Comparison of ENCODE assay signal across 20 mouse cellular contexts in genomic region chr3:29381255-29381654, GRCm38 (mm10).
DNase-seq lines count a peak whose midpoint lies in the region; ATAC-seq and TF ChIP-seq lines count a peak whose summit lies in the region.
"Had no signal": no experiment of that assay in that cellular context is flagged by ENCODE, and none has a peak within 500 bp of the region (broad histone marks: within the 10 kb centered on the region; RNA-seq: fewer than 3 reads in every experiment).

No protein-coding gene starts in this region.

- no peak overlapping the region for H3K4me2 ChIP-seq in hindbrain, embryonic 15.5 days
- H3K4me2 ChIP-seq in midbrain, embryonic 16.5 days (ENCODE audit: low read length): no peak overlapping the region
- no peak overlapping the region for H3K4me2 ChIP-seq in midbrain, postnatal 0 days (ENCODE audit: low read depth, low read length, poor library complexity, severe bottlenecking)
- no peak overlapping the region for H3K4me2 ChIP-seq in stomach, embryonic 16.5 days (ENCODE audit: low read depth, low read length)
- H3K4me2 ChIP-seq in heart, embryonic 12.5 days: no peak overlapping the region

- peaks cover 8% of the 10 kb centered on the region for H3K4me1 ChIP-seq in hindbrain, embryonic 15.5 days (replicated peaks)
- no peaks in the 10 kb centered on the region; the same call in 1 of the 2 replicates for H3K4me1 ChIP-seq in hindbrain, embryonic 10.5 days (replicated peaks)
- H3K4me1 ChIP-seq in midbrain, embryonic 16.5 days (ENCODE audit: control insufficient read depth, insufficient read depth, low read length): no peaks in the 10 kb centered on the region; the same call in 1 of the 2 replicates
- no peaks in the 10 kb centered on the region for H3K4me1 ChIP-seq in midbrain, postnatal 0 days (ENCODE audit: insufficient read depth, low read length)
- H3K4me1 ChIP-seq in stomach, embryonic 16.5 days (ENCODE audit: control insufficient read depth, insufficient read depth, low read length): no peaks in the 10 kb centered on the region
- no peaks in the 10 kb centered on the region for H3K4me1 ChIP-seq in heart, embryonic 12.5 days (replicated peaks)
- H3K4me1 ChIP-seq: heart, embryonic 10.5 days had no signal

- no peak overlapping the region for H3K9ac ChIP-seq in hindbrain, embryonic 15.5 days
- H3K9ac ChIP-seq in midbrain, embryonic 16.5 days (ENCODE audit: low read depth, low read length): no peak overlapping the region
- H3K9ac ChIP-seq in midbrain, postnatal 0 days (replicated peaks; ENCODE audit: low read length, poor library complexity, severe bottlenecking): no peak overlapping the region
- H3K9ac ChIP-seq in stomach, embryonic 16.5 days (ENCODE audit: low read length): no peak overlapping the region
- no peak overlapping the region for H3K9ac ChIP-seq in heart, embryonic 12.5 days

- no peak for TF ChIP-seq CTCF in midbrain, postnatal 0 days (IDR thresholded peaks at IDR 0.05)

- H3K36me3 ChIP-seq in hindbrain, embryonic 15.5 days: no peaks in the 10 kb centered on the region
- H3K36me3 ChIP-seq in hindbrain, embryonic 10.5 days: no peaks in the 10 kb centered on the region
- no peaks in the 10 kb centered on the region for H3K36me3 ChIP-seq in midbrain, embryonic 16.5 days (ENCODE audit: control insufficient read depth, insufficient read depth, low read length)
- no peaks in the 10 kb centered on the region for H3K36me3 ChIP-seq in midbrain, postnatal 0 days (ENCODE audit: insufficient read depth, low read length)
- H3K36me3 ChIP-seq in stomach, embryonic 16.5 days (ENCODE audit: control insufficient read depth, insufficient read depth, low read length): no peaks in the 10 kb centered on the region
- H3K36me3 ChIP-seq in heart, embryonic 12.5 days: no peaks in the 10 kb centered on the region
- H3K36me3 ChIP-seq: heart, embryonic 10.5 days had no signal

- H3K4me3 ChIP-seq in hindbrain, embryonic 15.5 days: no peak overlapping the region
- H3K4me3 ChIP-seq in hindbrain, embryonic 10.5 days: no peak overlapping the region
- H3K4me3 ChIP-seq in midbrain, embryonic 16.5 days (ENCODE audit: low read depth, low read length): no peak overlapping the region
- no peak overlapping the region for H3K4me3 ChIP-seq in midbrain, postnatal 0 days (ENCODE audit: low read depth, low read length)
- H3K4me3 ChIP-seq in stomach, embryonic 16.5 days (replicated peaks; ENCODE audit: low read length): no peak overlapping the region
- H3K4me3 ChIP-seq in heart, embryonic 12.5 days: no peak overlapping the region
- H3K4me3 ChIP-seq: erythroblast, embryonic 14.5 days; gastrocnemius, adult 2 months; heart, embryonic 10.5 days had no signal

- peak; percentile 4 for DNase-seq in adrenal gland, postnatal 14 days
- no peak for DNase-seq in adrenal gland, adult 8-10 months
- DNase-seq in hindbrain, embryonic 10.5 days (ENCODE audit: low spot score): no peak
- no peak for DNase-seq in midbrain, postnatal 0 days (ENCODE audit: low spot score)
- DNase-seq: adrenal gland, adult 2 months; cerebellum, adult 11 months; cerebellum, postnatal 14 days; gastrocnemius, adult 2 months; heart, postnatal 10 days; kidney, adult 18-20 months; liver; thymus, postnatal 14 days had no signal

- peak; percentile 61; the same call in 1 of the 2 replicates for ATAC-seq in hindbrain, embryonic 15.5 days (ENCODE audit: low FRiP score, low read depth)
- ATAC-seq in midbrain, embryonic 16.5 days: 0 out of 2 replicates have a peak, but pooled peaks have one; percentile 32
- ATAC-seq in midbrain, postnatal 0 days (ENCODE audit: low FRiP score): no peak
- ATAC-seq in stomach, embryonic 16.5 days (ENCODE audit: insufficient read depth, low FRiP score): peak; percentile 37; the same call in 1 of the 2 replicates
- no peak for ATAC-seq in heart, embryonic 12.5 days (ENCODE audit: insufficient number of reproducible peaks, low FRiP score)
- ATAC-seq: lung, postnatal 0 days had no signal

- no peak overlapping the region for H3K27ac ChIP-seq in hindbrain, embryonic 15.5 days (replicated peaks)
- H3K27ac ChIP-seq in hindbrain, embryonic 10.5 days: no peak overlapping the region
- no peak overlapping the region for H3K27ac ChIP-seq in midbrain, embryonic 16.5 days (ENCODE audit: low read length)
- H3K27ac ChIP-seq in midbrain, postnatal 0 days (ENCODE audit: low read depth, low read length): no peak overlapping the region
- H3K27ac ChIP-seq in stomach, embryonic 16.5 days (ENCODE audit: low read length): no peak overlapping the region
- no peak overlapping the region for H3K27ac ChIP-seq in heart, embryonic 12.5 days (ENCODE audit: poor library complexity, severe bottlenecking)
- H3K27ac ChIP-seq: gastrocnemius, adult 2 months; heart, embryonic 10.5 days; kidney, postnatal 0 days had no signal

- WGBS in hindbrain, embryonic 15.5 days: 56% methylated on average over 2 of the region's 2 CpGs
- WGBS in hindbrain, embryonic 10.5 days: 75% methylated on average over 2 of the region's 2 CpGs
- 36% methylated on average over 2 of the region's 2 CpGs for WGBS in midbrain, embryonic 16.5 days
- WGBS in midbrain, postnatal 0 days: 59% methylated on average over 2 of the region's 2 CpGs
- 40% methylated on average over 2 of the region's 2 CpGs for whole genome bisulfite sequencing in stomach, embryonic 16.5 days
- WGBS in heart, embryonic 12.5 days: 65% methylated on average over 2 of the region's 2 CpGs

- no peaks in the 10 kb centered on the region for H3K9me3 ChIP-seq in hindbrain, embryonic 15.5 days
- H3K9me3 ChIP-seq in hindbrain, embryonic 10.5 days: no peaks in the 10 kb centered on the region
- no peaks in the 10 kb centered on the region for H3K9me3 ChIP-seq in midbrain, embryonic 16.5 days (replicated peaks; ENCODE audit: control insufficient read depth, low read length, poor library complexity, severe bottlenecking)
- H3K9me3 ChIP-seq in midbrain, postnatal 0 days (ENCODE audit: low read length): no peaks in the 10 kb centered on the region
- no peaks in the 10 kb centered on the region for H3K9me3 ChIP-seq in stomach, embryonic 16.5 days (replicated peaks; ENCODE audit: control insufficient read depth, low read length)
- H3K9me3 ChIP-seq in heart, embryonic 12.5 days (replicated peaks): no peaks in the 10 kb centered on the region
- H3K9me3 ChIP-seq: heart, embryonic 10.5 days had no signal

- H3K27me3 ChIP-seq in hindbrain, embryonic 15.5 days: no peaks in the 10 kb centered on the region
- no peaks in the 10 kb centered on the region for H3K27me3 ChIP-seq in hindbrain, embryonic 10.5 days (ENCODE audit: insufficient read depth, poor library complexity, severe bottlenecking)
- H3K27me3 ChIP-seq in midbrain, embryonic 16.5 days (ENCODE audit: control insufficient read depth, insufficient read depth, low read depth, low read length): no peaks in the 10 kb centered on the region
- H3K27me3 ChIP-seq in midbrain, postnatal 0 days (ENCODE audit: insufficient read depth, low read length): no peaks in the 10 kb centered on the region
- no peaks in the 10 kb centered on the region for H3K27me3 ChIP-seq in stomach, embryonic 16.5 days (ENCODE audit: control insufficient read depth, insufficient read depth, low read length)
- no peaks in the 10 kb centered on the region for H3K27me3 ChIP-seq in heart, embryonic 12.5 days (replicated peaks)

Comparison
In these comparisons a context has a peak if more than half of its experiments do, and no peak if none do; other contexts are left out.
1. ATAC-seq: peak in hindbrain, embryonic 15.5 days (single experiment), midbrain, embryonic 16.5 days (single experiment) and stomach, embryonic 16.5 days (single experiment); none in midbrain, postnatal 0 days (single experiment) and heart, embryonic 12.5 days (single experiment).